Mouse (Mus musculus) testis, adult 2 months (tissue): ENCODE measurements around the gene Tmem252.

Experiments used
- CTCF ChIP-seq: fragments of 200-500 bp; IDR thresholded peaks from 2 replicates; pipeline ENCODE4 v1.5.1; 2012; ENCODE audit warnings: low read depth, mild to moderate bottlenecking, inconsistent platforms, low read length, moderate library complexity; ENCODE audit not compliant: control insufficient read depth, insufficient read depth, insufficient replicate concordance
- POLR2A ChIP-seq: fragments of 200-500 bp; IDR thresholded peaks from 2 replicates; pipeline ENCODE4 v1.6.1; 2012; ENCODE audit warnings: low read depth, mild to moderate bottlenecking, inconsistent platforms, low read length, moderate library complexity; ENCODE audit not compliant: control insufficient read depth

GRCm38 (mm10) chr19:24652342-24653019 lies 21.3 kb upstream of the Tmem252 start:
- TF ChIP-seq CTCF (no peak), POLR2A (no peak)
